Mouse (Mus musculus): ENCODE data around the gene Dab2ip.

DNA sequence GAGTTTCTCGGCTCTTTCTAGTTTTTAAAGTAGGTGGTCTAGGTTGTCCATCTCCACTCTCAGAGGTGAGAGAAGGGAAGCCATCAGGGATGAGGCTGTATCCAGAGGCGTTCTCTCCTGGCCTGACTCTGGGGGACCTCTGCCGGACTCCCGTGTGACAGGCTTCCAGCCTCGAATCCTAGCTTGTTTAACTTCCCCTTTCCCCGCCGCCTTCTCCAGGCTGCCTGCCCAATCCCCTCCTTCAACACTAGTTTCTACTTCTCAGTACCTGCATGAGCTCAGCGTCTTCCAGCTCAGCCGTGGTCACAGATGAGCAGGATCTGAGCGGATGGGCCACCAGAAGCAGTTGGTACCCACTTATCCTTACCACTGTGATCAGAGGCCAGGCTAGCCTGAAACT lies 31.3 kb downstream of the Dab2ip start:
- TF ChIP-seq POLR2A (IDR thresholded peaks at IDR 0.05; ENCODE audit: insufficient read length, low read depth) (no peak), USF1 (IDR thresholded peaks at IDR 0.05; ENCODE audit: low read depth) (no peak), CEBPB (IDR thresholded peaks at IDR 0.05; ENCODE audit: insufficient read depth, poor library complexity, severe bottlenecking) (no peak)

All from myocyte (in vitro differentiated cells).